Mouse (Mus musculus): ENCODE results near the gene Rnaseh1. TPM values are rescaled to one million over a fixed set of nuclear protein-coding genes. Genes with fewer than 3 reads are reported as not detected.

Gene Rnaseh1
- total RNA-seq (2014; rRNA removed) (4.4 and 4.7 TPM in 2 replicates), polyA plus RNA-seq (2012; rRNA removed) (4.3 and 5.3 TPM in 2 replicates)

DNA sequence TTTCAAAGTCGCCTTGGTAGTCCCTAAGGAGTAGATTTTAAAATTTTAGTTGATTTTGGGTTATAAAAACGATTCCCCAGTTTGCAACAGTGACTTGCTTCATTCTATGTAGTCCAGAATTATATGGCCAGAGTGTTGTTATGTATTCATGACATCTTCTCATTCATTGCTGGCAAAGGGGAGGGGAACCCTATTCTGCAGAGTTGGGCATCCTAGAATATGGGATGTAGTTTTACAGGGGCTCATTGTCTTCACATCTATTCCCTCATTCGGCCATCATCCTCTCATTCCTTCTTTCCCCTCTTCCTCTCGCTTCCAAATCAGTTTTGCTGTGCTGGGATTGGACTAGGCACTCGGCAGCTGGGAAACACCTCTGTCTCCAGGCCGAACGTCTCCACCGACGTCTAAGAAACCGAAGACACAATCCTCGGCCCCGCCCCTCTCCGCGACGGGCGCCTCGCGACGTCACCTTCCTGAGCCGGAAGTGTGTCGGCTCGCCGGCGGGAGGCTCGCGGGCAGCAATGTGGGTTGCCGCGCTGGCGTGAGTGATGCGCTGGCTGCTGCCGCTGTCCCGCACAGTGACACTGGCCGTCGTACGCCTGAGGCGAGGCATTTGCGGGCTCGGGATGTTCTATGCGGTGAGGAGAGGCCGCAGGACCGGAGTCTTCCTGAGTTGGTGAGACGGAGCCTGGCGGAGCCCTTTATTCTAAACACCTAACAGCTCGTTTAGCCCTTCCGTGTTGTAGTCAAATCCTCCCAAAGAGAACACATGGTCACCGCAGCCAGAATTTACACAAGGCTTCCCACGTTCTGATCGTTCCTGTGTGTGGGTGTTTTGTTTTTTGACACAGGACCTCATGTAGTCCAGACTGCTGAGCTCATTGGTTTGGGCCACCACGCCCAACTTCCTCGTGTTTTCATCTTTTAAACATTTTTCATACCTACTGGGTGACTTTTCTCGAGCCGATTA is at the start of gene Rnaseh1:
Gene Rnaseh1, plus strand, starts transcription at position 462 of the 970 bp plus-strand sequence.
- H3K27me3 ChIP-seq (ENCODE audit: control insufficient read depth, insufficient read depth, low read length), result no peaks in the 10 kb centered on the region
- WGBS, result 2% methylated on average over 52 of the region's 52 CpGs
- peaks cover 5% of the 10 kb centered on the region for H3K4me1 ChIP-seq (ENCODE audit: control insufficient read depth, insufficient read depth, low read length)
- H3K79me2 ChIP-seq (ENCODE audit: control insufficient read depth, insufficient read depth, low read length), result no peaks in the 10 kb centered on the region
- DNase-seq (ENCODE audit: extremely low read depth, low read depth, low spot score), result peak; percentile 61
- TF ChIP-seq POLR2A (IDR thresholded peaks at IDR 0.05; ENCODE audit: extremely low read depth, insufficient read depth, low read length), result no peak
- peak within 1 kb of the TSS; percentile 88 for H3K9ac ChIP-seq (ENCODE audit: low read depth, low read length)
- H3K4me3 ChIP-seq (ENCODE audit: insufficient read depth, low read depth, low read length), result peak within 1 kb of the TSS; percentile 93
- H3K36me3 ChIP-seq (ENCODE audit: control insufficient read depth, insufficient read depth, low read length), result peaks cover 5% of the 10 kb centered on the region; the same call in 1 of the 2 replicates
- no peak within 1 kb of the TSS for H3K27ac ChIP-seq (replicated peaks; ENCODE audit: insufficient read depth, low read depth, low read length)

DNA sequence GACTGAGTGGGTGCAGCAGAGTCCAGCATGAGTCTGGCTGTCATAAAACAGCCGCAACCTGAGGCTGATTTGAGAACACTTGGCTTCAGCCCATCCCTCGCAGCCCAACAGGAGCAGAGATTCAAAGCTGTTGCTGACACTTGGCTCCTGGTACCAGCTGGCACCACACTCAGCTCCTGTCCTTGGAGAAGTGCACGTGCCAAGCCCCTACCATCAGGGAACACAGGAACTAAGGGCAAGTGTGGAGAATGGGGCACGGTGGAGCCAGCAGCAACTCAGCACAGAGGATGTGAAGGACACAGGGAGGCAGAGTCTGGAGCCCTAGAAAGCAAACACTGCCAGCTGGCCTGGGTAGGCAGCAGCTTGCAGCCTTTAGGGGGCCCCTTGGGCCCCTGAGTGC is 47.1 kb upstream of the Rnaseh1 start:
- H3K4me1 ChIP-seq (ENCODE audit: control insufficient read depth, insufficient read depth, low read length), result no peaks in the 10 kb centered on the region
- WGBS, result 33% methylated on average over 4 of the region's 4 CpGs
- no peak overlapping the region for H3K9ac ChIP-seq (ENCODE audit: low read depth, low read length)
- no peaks in the 10 kb centered on the region for H3K79me2 ChIP-seq (ENCODE audit: control insufficient read depth, insufficient read depth, low read length)
- no peaks in the 10 kb centered on the region for H3K36me3 ChIP-seq (ENCODE audit: control insufficient read depth, insufficient read depth, low read length)
- no peak overlapping the region for H3K4me3 ChIP-seq (ENCODE audit: insufficient read depth, low read depth, low read length)
- TF ChIP-seq CTCF (IDR thresholded peaks at IDR 0.05; ENCODE audit: low read depth, low read length), result no peak
- TF ChIP-seq POLR2A (IDR thresholded peaks at IDR 0.05; ENCODE audit: extremely low read depth, insufficient read depth, low read length), result no peak
- H3K27ac ChIP-seq (replicated peaks; ENCODE audit: insufficient read depth, low read depth, low read length), result no peak overlapping the region
- no peaks in the 10 kb centered on the region for H3K27me3 ChIP-seq (ENCODE audit: control insufficient read depth, insufficient read depth, low read length)
- DNase-seq (ENCODE audit: extremely low read depth, low read depth, low spot score), result no peak

DNA sequence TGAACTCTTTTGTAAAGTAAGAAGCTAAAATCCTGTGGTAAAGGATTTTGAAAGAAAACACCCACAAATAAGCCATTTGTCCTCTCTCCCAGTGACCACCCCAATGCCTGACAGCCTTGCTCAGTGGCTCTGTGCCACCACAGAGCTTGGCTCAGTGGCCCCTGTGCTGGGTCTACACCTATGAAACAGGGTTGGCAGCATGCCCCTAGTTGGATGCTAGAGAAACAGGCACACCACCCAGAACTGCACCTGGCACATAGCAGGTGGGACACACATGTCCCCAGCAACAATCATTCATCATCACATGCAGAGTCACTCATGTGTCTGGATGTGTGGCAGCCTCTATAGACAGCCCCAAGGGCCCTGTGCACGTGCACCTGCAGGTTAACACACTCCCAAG is 45.9 kb upstream of the Rnaseh1 start:
- no peak for TF ChIP-seq POLR2A (IDR thresholded peaks at IDR 0.05; ENCODE audit: extremely low read depth, insufficient read depth, low read length)
- no peak for TF ChIP-seq CTCF (IDR thresholded peaks at IDR 0.05; ENCODE audit: low read depth, low read length)
- no peak overlapping the region for H3K27ac ChIP-seq (replicated peaks; ENCODE audit: insufficient read depth, low read depth, low read length)
- no peaks in the 10 kb centered on the region for H3K27me3 ChIP-seq (ENCODE audit: control insufficient read depth, insufficient read depth, low read length)
- H3K4me1 ChIP-seq (ENCODE audit: control insufficient read depth, insufficient read depth, low read length), result no peaks in the 10 kb centered on the region
- H3K4me3 ChIP-seq (ENCODE audit: insufficient read depth, low read depth, low read length), result no peak overlapping the region
- WGBS, result 83% methylated on average over 1 of the region's 1 CpGs
- DNase-seq (ENCODE audit: extremely low read depth, low read depth, low spot score), result no peak
- no peak overlapping the region for H3K9ac ChIP-seq (ENCODE audit: low read depth, low read length)
- H3K36me3 ChIP-seq (ENCODE audit: control insufficient read depth, insufficient read depth, low read length), result no peaks in the 10 kb centered on the region
- H3K79me2 ChIP-seq (ENCODE audit: control insufficient read depth, insufficient read depth, low read length), result no peaks in the 10 kb centered on the region

DNA sequence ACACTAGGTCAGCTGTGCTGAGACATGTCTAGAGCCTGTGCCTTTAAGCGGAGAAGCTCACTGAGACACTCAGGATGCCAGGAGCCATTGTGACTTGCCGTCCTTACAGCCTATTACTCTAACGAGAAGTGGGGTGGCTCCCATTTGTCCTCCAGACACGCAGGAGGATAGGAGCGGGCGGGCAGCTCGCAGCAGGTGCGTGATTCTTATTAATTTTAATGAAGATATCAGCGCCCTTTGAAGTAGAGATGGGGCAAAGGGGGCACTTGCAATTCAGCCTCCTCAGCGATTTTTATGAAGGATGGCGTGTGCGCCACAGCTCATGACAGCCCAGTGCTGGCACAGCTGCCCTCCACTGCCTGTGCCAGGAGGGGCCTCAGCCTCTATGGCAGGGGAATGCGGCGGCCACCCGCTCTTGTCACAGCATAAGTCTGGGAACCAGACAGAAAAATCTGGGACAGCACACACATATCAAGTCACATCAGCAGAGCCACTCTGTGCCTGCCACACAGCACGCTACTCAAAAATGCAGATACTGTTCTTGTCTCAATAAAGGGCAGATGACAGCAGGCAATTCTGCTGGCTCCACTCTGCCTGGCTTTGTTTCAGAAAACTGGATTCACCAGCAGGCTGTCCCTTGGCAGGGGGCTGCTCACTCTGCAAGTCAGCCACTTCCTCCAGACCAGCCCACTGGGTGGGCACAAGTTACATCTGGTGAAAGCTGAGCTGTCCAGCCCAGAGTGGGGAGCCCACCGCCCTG is 41.7 kb upstream of the Rnaseh1 start:
- Histone ChIP-seq H3K27me3 (ENCODE audit: control insufficient read depth, insufficient read depth, low read length) (no peaks in the 10 kb centered on the region), H3K4me1 (ENCODE audit: control insufficient read depth, insufficient read depth, low read length) (no peaks in the 10 kb centered on the region), H3K79me2 (ENCODE audit: control insufficient read depth, insufficient read depth, low read length) (no peaks in the 10 kb centered on the region), H3K27ac (replicated peaks; ENCODE audit: insufficient read depth, low read depth, low read length) (no peak overlapping the region), H3K36me3 (ENCODE audit: control insufficient read depth, insufficient read depth, low read length) (no peaks in the 10 kb centered on the region), H3K9ac (ENCODE audit: low read depth, low read length) (no peak overlapping the region), H3K4me3 (ENCODE audit: insufficient read depth, low read depth, low read length) (no peak overlapping the region)
- WGBS, result 76% methylated on average over 17 of the region's 17 CpGs
- DNase-seq (ENCODE audit: extremely low read depth, low read depth, low spot score), result no peak
- TF ChIP-seq CTCF (IDR thresholded peaks at IDR 0.05; ENCODE audit: low read depth, low read length) (no peak), POLR2A (IDR thresholded peaks at IDR 0.05; ENCODE audit: extremely low read depth, insufficient read depth, low read length) (no peak)

DNA sequence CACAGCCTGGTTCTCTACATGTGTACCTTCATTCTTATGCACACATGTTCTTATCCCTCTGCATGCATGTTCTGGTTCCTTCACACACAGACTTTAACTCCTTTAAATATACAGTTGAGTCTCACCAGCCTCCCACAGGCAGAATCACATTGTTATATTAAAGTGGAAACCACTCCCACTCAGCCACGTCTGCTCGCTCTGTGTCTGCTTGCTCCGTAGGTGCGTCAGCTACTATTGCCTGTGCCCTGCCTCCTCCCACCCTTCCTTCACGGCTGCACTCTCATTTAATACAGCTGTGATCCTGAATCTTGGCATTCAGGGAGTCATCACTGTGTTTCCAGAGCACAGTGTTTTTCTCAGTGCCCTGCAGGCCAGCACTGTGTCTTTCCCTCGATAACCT is 37.0 kb upstream of the Rnaseh1 start:
- 87% methylated on average over 6 of the region's 6 CpGs for WGBS
- H3K79me2 ChIP-seq (ENCODE audit: control insufficient read depth, insufficient read depth, low read length), result no peaks in the 10 kb centered on the region
- no peak overlapping the region for H3K9ac ChIP-seq (ENCODE audit: low read depth, low read length)
- H3K27me3 ChIP-seq (ENCODE audit: control insufficient read depth, insufficient read depth, low read length), result no peaks in the 10 kb centered on the region
- H3K36me3 ChIP-seq (ENCODE audit: control insufficient read depth, insufficient read depth, low read length), result no peaks in the 10 kb centered on the region
- H3K4me3 ChIP-seq (ENCODE audit: insufficient read depth, low read depth, low read length), result no peak overlapping the region
- no peak for DNase-seq (ENCODE audit: extremely low read depth, low read depth, low spot score)
- TF ChIP-seq POLR2A (IDR thresholded peaks at IDR 0.05; ENCODE audit: extremely low read depth, insufficient read depth, low read length), result no peak
- no peak for TF ChIP-seq CTCF (IDR thresholded peaks at IDR 0.05; ENCODE audit: low read depth, low read length)
- H3K4me1 ChIP-seq (ENCODE audit: control insufficient read depth, insufficient read depth, low read length), result no peaks in the 10 kb centered on the region
- no peak overlapping the region for H3K27ac ChIP-seq (replicated peaks; ENCODE audit: insufficient read depth, low read depth, low read length)
